Mouse (Mus musculus) megakaryocyte, adult 5-6 weeks (primary cell): Measurements from ENCODE around the gene Dnajc15. TPM values are rescaled to one million over a fixed set of nuclear protein-coding genes. Genes with fewer than 3 reads are reported as not detected.
A peak's percentile ranks its signal among the peaks of the same experiment; 100 is the strongest.

Source experiments
- ATAC-seq: 2 replicates; pipeline ENCODE4 v1.8.0; 2016; ENCODE audit warnings: mild to moderate bottlenecking, inconsistent platforms; ENCODE audit not compliant: poor library complexity, severe bottlenecking
- total RNA-seq, 2 experiments: library from RNA; stranded (forward) in 1 of 2; stranded (reverse) in 1 of 2; fragments of 153-499, 151-499 nt in 1 of 2; fragments of 221-1000, 200-1000 nt in 1 of 2; gene quantifications; 2 replicates each; pipeline versions ENCODE4 v1.2.3 to v1.2.4; 2015 to 2017

The Dnajc15 gene
- total RNA-seq, 2 experiments from 2014 or later: 70.3 to 108 TPM

- no peak for ATAC-seq
These were observed 72.7 kb downstream of the Dnajc15 start for GRCm38 (mm10) chr14:77802268-77802630.

GRCm38 (mm10) chr14:77801571-77802267 is 73.2 kb downstream of the Dnajc15 start:
- ATAC-seq: no peak

- ATAC-seq: no peak
These were observed 78.4 kb downstream of the Dnajc15 start for GRCm38 (mm10) chr14:77796506-77796905.

- peak; percentile 87 for ATAC-seq
These were observed 79.7 kb downstream of the Dnajc15 start for GRCm38 (mm10) chr14:77795240-77795639.

GRCm38 (mm10) chr14:77794285-77794949 is 80.5 kb downstream of the Dnajc15 start:
- ATAC-seq: no peak

GRCm38 (mm10) chr14:77792998-77793397 is 81.9 kb downstream of the Dnajc15 start:
- ATAC-seq: no peak

- ATAC-seq: peak; percentile 89
These were observed 91.7 kb downstream of the Dnajc15 start for GRCm38 (mm10) chr14:77783217-77783616.

- ATAC-seq: no peak
These were observed 97.6 kb downstream of the Dnajc15 start for GRCm38 (mm10) chr14:77777365-77777764.

- ATAC-seq: no peak
These were observed 98.9 kb downstream of the Dnajc15 start for GRCm38 (mm10) chr14:77776005-77776531.

- ATAC-seq: no peak
These were observed 101.6 kb downstream of the Dnajc15 start for GRCm38 (mm10) chr14:77773331-77773730.

- ATAC-seq: no peak
These were observed 103.3 kb downstream of the Dnajc15 start for GRCm38 (mm10) chr14:77771626-77772025.

Other genes starting within 250 kb of the Dnajc15 start
- 78.9 and 93.9 TPM in 2 replicates for gene Epsti1, start 29.1 kb upstream of the Dnajc15 start, total RNA-seq (2015)
- gene Epsti1, start 29.1 kb upstream of the Dnajc15 start, total RNA-seq (2017): 204 and 218 TPM in 2 replicates
- gene Fam216b, start 213.9 kb upstream of the Dnajc15 start, total RNA-seq (2015): not detected in 2 replicates
- 0.11 TPM in 1 of 2 replicates, not detected in the other for gene Fam216b, start 213.9 kb upstream of the Dnajc15 start, total RNA-seq (2017)